Mouse (Mus musculus): Measurements from ENCODE around the gene Aldh18a1.

GRCm38 (mm10) chr19:40510387-40511099 lies 77.7 kb downstream of the Aldh18a1 start:
- TF ChIP-seq CTCF (IDR thresholded peaks at IDR 0.05; ENCODE audit: borderline replicate concordance, insufficient read depth, low read length) (no peak), POLR2A (IDR thresholded peaks at IDR 0.05; ENCODE audit: low read depth, low read length) (no peak)

All from embryonic fibroblast, embryonic 13.5 days (primary cell).